Mouse (Mus musculus) embryonic facial prominence, embryonic 14.5 days (tissue): ENCODE results near the gene Myg1. TPM values are rescaled to one million over a fixed set of nuclear protein-coding genes. Genes with fewer than 3 reads are reported as not detected.

Source experiments
- ATAC-seq: fragments of 200-750 bp; cut with Nextera tagmentation; 2 replicates; pipeline ENCODE4 v1.8.0; 2017; ENCODE audit warnings: low read depth, moderate number of reproducible peaks, moderate TSS enrichment
- DNase-seq: peaks from one replicate; pipeline ENCODE4 v3.0.0-alpha.2; 2015; ENCODE audit warnings: low spot score
- H3K27ac ChIP-seq: fragments of 300-500 bp; sonication (generic); replicated peaks from 2 replicates; pipeline ENCODE4 v1.5.1; 2014; ENCODE audit warnings: low read depth, mild to moderate bottlenecking, low read length, moderate library complexity
- H3K27me3 ChIP-seq: fragments of 300-500 bp; sonication (generic); replicated peaks from 2 replicates; pipeline ENCODE4 v1.6.1; 2014; ENCODE audit warnings: low read length; ENCODE audit not compliant: control insufficient read depth, insufficient read depth
- H3K36me3 ChIP-seq: fragments of 300-500 bp; sonication (generic); 2 replicates; pipeline ENCODE4 v1.6.1; 2014; ENCODE audit warnings: low read length, mixed read lengths; ENCODE audit not compliant: control insufficient read depth, insufficient read depth
- H3K4me1 ChIP-seq: fragments of 300-500 bp; sonication (generic); 2 replicates; pipeline ENCODE4 v1.6.1; 2014; ENCODE audit warnings: antibody characterized with exemption, low read length; ENCODE audit not compliant: control insufficient read depth, insufficient read depth
- H3K4me2 ChIP-seq: fragments of 300-500 bp; sonication (generic); 2 replicates; pipeline ENCODE4 v1.6.1; 2014; ENCODE audit warnings: low read depth, mild to moderate bottlenecking, low read length, moderate library complexity, mixed read lengths
- H3K4me3 ChIP-seq: fragments of 300-500 bp; sonication (generic); 2 replicates; pipeline ENCODE4 v1.5.1; 2014; ENCODE audit warnings: low read depth, mild to moderate bottlenecking, low read length
- H3K9ac ChIP-seq: fragments of 300-500 bp; sonication (generic); 2 replicates; pipeline ENCODE4 v1.6.1; 2014; ENCODE audit warnings: low read depth, mild to moderate bottlenecking, low read length, moderate library complexity, mixed read lengths
- H3K9me3 ChIP-seq: fragments of 300-500 bp; sonication (generic); 2 replicates; pipeline ENCODE4 v1.6.1; 2016; ENCODE audit warnings: low read length; ENCODE audit not compliant: control insufficient read depth
- WGBS: fragments of 180-500 bp; shearing (Covaris S2); extraction: QIAGEN DNeasy Blood & Tissue Kit; methylation state at CpG from one replicate; pipeline ENCODE4 v1.1.7; 2014; 5-methylcytosine and 5-hydroxymethylcytosine counted together
- polyA plus RNA-seq: library from polyadenylated mRNA; unstranded; fragments of >200 nt; fragmentation: Nextera tagmentation; extraction: Ambion mirVana; gene quantifications from 2 replicates; pipeline ENCODE4 v1.2.1, GENCODE M21; 2014

The Myg1 gene
- polyA plus RNA-seq, 1 experiment from 2014 or later, result 79.0 TPM

DNA sequence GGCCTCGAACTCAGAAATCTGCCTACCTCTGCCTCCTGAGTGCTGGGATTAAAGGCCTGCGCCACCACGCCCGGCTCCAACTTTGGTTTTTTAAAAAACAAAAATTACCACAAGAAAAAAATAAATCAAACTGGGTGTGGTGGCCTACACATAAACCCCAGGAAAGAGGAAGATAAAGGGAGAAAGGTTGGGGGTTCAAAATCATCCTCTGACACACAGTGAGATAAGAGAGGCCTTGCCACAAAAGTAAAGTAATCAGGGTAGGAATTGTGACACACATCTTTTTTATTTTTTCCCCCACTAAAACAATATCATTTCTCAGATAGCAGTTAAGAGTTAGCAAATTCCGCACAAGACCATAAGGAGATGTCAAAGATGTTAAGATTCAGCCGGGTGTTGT, 52.2 kb downstream of the Myg1 start:
- Histone ChIP-seq H3K27ac (no peak overlapping the region), H3K4me1 (no peaks in the 10 kb centered on the region), H3K9me3 (no peaks in the 10 kb centered on the region), H3K27me3 (no peaks in the 10 kb centered on the region), H3K9ac (no peak overlapping the region), H3K36me3 (no peaks in the 10 kb centered on the region), H3K4me3 (no peak overlapping the region), H3K4me2 (no peak overlapping the region)
- 88% methylated on average over 6 of the region's 6 CpGs for WGBS
- ATAC-seq (no peak), DNase-seq (no peak)

DNA sequence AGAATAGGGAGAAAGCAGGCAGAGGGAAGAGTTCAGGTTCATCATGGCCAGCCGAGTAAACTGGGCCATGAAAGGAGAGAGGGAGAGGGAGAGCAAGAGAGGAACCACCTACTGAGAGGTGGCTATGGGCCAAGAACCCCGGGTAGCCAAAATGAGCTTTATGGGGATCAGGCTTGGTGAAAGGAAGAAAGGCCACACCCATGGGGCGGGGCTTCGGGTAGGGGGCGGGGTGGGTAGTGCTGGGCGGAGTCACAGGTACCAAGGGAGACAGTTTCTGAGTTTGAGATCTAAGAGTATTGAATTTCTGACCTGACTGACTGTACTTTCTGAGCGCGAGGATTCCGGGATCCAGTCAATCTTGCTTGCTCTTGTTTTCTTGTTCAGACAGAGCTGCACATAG, 55.1 kb downstream of the Myg1 start:
- ATAC-seq (no peak), DNase-seq (no peak)
- Histone ChIP-seq H3K4me3 (no peak overlapping the region), H3K9me3 (no peaks in the 10 kb centered on the region), H3K4me2 (no peak overlapping the region), H3K36me3 (no peaks in the 10 kb centered on the region), H3K9ac (no peak overlapping the region), H3K4me1 (no peaks in the 10 kb centered on the region), H3K27me3 (no peaks in the 10 kb centered on the region), H3K27ac (no peak overlapping the region)
- WGBS, result 58% methylated on average over 9 of the region's 9 CpGs

Other genes with a start within 250 kb of the Myg1 start
- 45.9 and 56.4 TPM in 2 replicates for gene Tns2, start 231.3 kb upstream of the Myg1 start, polyA plus RNA-seq
- gene Spryd3, start 195.5 kb upstream of the Myg1 start, polyA plus RNA-seq, result 19.2 TPM in 2 replicates
- 15.0 and 20.1 TPM in 2 replicates for gene Igfbp6, start 187.3 kb upstream of the Myg1 start, polyA plus RNA-seq
- 0.17 and 0.63 TPM in 2 replicates for gene Soat2, start 181.2 kb upstream of the Myg1 start, polyA plus RNA-seq
- 48.6 and 49.8 TPM in 2 replicates for gene Zfp740, start 128.5 kb upstream of the Myg1 start, polyA plus RNA-seq
- 63.6 and 66.8 TPM in 2 replicates for gene Csad, start 127.0 kb upstream of the Myg1 start, polyA plus RNA-seq
- gene Itgb7, start 99.8 kb upstream of the Myg1 start, polyA plus RNA-seq, result 2.1 and 4.1 TPM in 2 replicates
- 73.8 and 75.3 TPM in 2 replicates for gene Rarg, start 74.2 kb upstream of the Myg1 start, polyA plus RNA-seq
- 0.71 and 1.1 TPM in 2 replicates for gene Gm9918, start 61.1 kb upstream of the Myg1 start, polyA plus RNA-seq
- 64.6 and 67.2 TPM in 2 replicates for gene Mfsd5, start 52.3 kb upstream of the Myg1 start, polyA plus RNA-seq
- 22.4 and 24.0 TPM in 2 replicates for gene Espl1, start 35.4 kb upstream of the Myg1 start, polyA plus RNA-seq
- 466 and 478 TPM in 2 replicates for gene Pfdn5, start 5.6 kb upstream of the Myg1 start, polyA plus RNA-seq
- gene Aaas, start 19.1 kb downstream of the Myg1 start, polyA plus RNA-seq, result 52.5 and 60.5 TPM in 2 replicates
- gene Sp7, start 35.5 kb downstream of the Myg1 start, polyA plus RNA-seq, result 31.2 and 45.0 TPM in 2 replicates
- gene Sp1, start 74.4 kb downstream of the Myg1 start, polyA plus RNA-seq, result 15.5 and 16.5 TPM in 2 replicates
- 0.26 and 0.96 TPM in 2 replicates for gene Amhr2, start 113.7 kb downstream of the Myg1 start, polyA plus RNA-seq
- 95.9 and 97.6 TPM in 2 replicates for gene Prr13, start 127.3 kb downstream of the Myg1 start, polyA plus RNA-seq
- gene Pcbp2, start 138.8 kb downstream of the Myg1 start, polyA plus RNA-seq, result 276 and 279 TPM in 2 replicates
- gene Gm10337, start 172.0 kb downstream of the Myg1 start, polyA plus RNA-seq, result 3.2 and 5.2 TPM in 2 replicates
- 13.0 and 15.8 TPM in 2 replicates for gene Map3k12, start 185.4 kb downstream of the Myg1 start, polyA plus RNA-seq
- gene Tarbp2, start 186.5 kb downstream of the Myg1 start, polyA plus RNA-seq, result 68.5 and 79.0 TPM in 2 replicates
- 2.0 and 2.2 TPM in 2 replicates for gene Npff, start 193.2 kb downstream of the Myg1 start, polyA plus RNA-seq